Mouse (Mus musculus) layer of hippocampus, adult 6 months (tissue): ENCODE results near the gene Ceacam9. TPM values are rescaled to one million over a fixed set of nuclear protein-coding genes. Genes with fewer than 3 reads are reported as not detected.

Experiments used
- long read RNA-seq, 2 experiments: library from polyadenylated mRNA; unstranded; transcript quantifications; one replicate each; pipeline ENCODE4 v2.0.0; 2019 to 2020
- polyA plus RNA-seq: library from polyadenylated mRNA; unstranded; fragments of <200 nt; fragmentation: Nextera tagmentation; gene quantifications from 2 replicates; pipeline ENCODE4 v1.2.3, GENCODE M21; 2021

Ceacam9 gene
- 0.10 TPM in 1 of 2 replicates, not detected in the other for polyA plus RNA-seq
- long read RNA-seq, experiment 1, result 0 reads
- long read RNA-seq, experiment 2, result 0 reads

DNA sequence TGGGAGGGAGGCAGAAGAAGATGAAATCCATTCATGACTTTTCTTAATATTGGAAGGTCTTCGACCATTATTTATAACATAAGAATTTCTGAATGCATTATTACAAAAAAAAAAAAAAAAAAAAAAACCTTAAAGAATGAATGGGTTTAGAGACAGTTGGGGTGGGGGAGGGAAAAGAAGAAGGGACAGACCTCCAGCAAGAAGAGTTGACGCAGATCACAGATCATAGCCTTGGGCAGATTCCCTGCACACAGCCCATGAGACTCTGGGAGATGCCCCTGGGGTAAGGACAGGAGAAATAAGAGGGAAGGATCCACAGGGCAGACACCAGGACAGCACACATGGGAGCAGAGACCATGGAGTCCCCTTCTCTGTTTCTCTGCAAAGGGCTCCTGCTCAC is at the start of gene Ceacam9:
TSS of gene Ceacam9 (plus strand) at position 301 of the 400 bp plus-strand sequence.

GRCm38 (mm10) chr7:16675605-16676004 is 46.1 kb upstream of the Ceacam9 start, which contains the start of gene Ceacam15:
Gene Ceacam15 (minus strand): TSS chr7:16675705.

GRCm38 (mm10) chr7:16738073-16738696 is 16.5 kb downstream of the Ceacam9 start, which contains the start of gene Ap2s1:
Gene Ap2s1 (plus strand): TSS chr7:16738410.

Other genes starting within 250 kb of the Ceacam9 start
- gene Npas1, start 244.2 kb upstream of the Ceacam9 start, polyA plus RNA-seq, result 10.2 and 11.5 TPM in 2 replicates
- 11.8 and 13.4 TPM in 2 replicates for gene Arhgap35, start 106.9 kb upstream of the Ceacam9 start, polyA plus RNA-seq
- 0.13 TPM in 1 of 2 replicates, not detected in the other for gene Ceacam15, start 46.2 kb upstream of the Ceacam9 start, polyA plus RNA-seq
- 475 and 500 TPM in 2 replicates for gene Ap2s1, start 16.5 kb downstream of the Ceacam9 start, polyA plus RNA-seq
- 0.74 and 1.3 TPM in 2 replicates for gene Slc1a5, start 59.4 kb downstream of the Ceacam9 start, polyA plus RNA-seq
- 50.3 and 63.2 TPM in 2 replicates for gene Strn4, start 94.0 kb downstream of the Ceacam9 start, polyA plus RNA-seq
- gene Fkrp, start 94.8 kb downstream of the Ceacam9 start, polyA plus RNA-seq, result 20.2 and 23.1 TPM in 2 replicates
- 0.85 and 0.94 TPM in 2 replicates for gene Prkd2, start 121.0 kb downstream of the Ceacam9 start, polyA plus RNA-seq
- gene Dact3, start 153.4 kb downstream of the Ceacam9 start, polyA plus RNA-seq, result 9.3 and 10.3 TPM in 2 replicates
- 4.5 and 5.7 TPM in 2 replicates for gene Gng8, start 169.9 kb downstream of the Ceacam9 start, polyA plus RNA-seq
- 0.05 and 0.08 TPM in 2 replicates for gene Ptgir, start 184.6 kb downstream of the Ceacam9 start, polyA plus RNA-seq
- 493 and 510 TPM in 2 replicates for gene Calm3, start 202.2 kb downstream of the Ceacam9 start, polyA plus RNA-seq
- gene Pnmal2, start 222.8 kb downstream of the Ceacam9 start, polyA plus RNA-seq, result 112 and 113 TPM in 2 replicates
- gene Pnmal1, start 237.8 kb downstream of the Ceacam9 start, polyA plus RNA-seq, result 64.1 and 64.5 TPM in 2 replicates